Mouse (Mus musculus) cerebellum, postnatal 36 days (tissue): ENCODE results near the gene Gpr149.

Experiments used
- DNase-seq, 2 experiments: peaks; one replicate each; pipeline ENCODE4 v3.0.0; 2021 to 2022; ENCODE audit warnings: mixed read lengths in 2 of 2

Gene Gpr149

DNA sequence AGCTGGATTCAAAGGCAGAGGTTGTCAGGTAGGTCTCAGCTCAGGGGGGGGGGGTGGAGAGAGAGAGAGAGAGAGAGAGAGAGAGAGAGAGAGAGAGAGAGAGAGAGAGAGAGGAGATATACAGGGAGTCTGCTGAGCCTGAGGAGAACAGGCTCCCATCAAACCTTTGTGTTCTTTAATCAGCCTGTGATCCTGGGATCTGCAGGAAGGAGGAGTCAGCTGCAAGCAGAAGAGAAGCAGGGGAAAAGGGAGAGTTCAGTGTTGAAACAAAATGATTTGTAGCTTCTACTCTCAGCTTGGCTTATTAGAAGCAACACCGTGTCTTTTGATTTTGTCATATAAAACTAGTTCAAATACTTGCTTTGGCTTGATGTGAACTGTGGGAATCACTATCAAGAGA, at the start of gene Gpr149:
Gene Gpr149 (minus strand): TSS at position 168 of the 400 bp plus-strand sequence.
- no peak for DNase-seq

DNA sequence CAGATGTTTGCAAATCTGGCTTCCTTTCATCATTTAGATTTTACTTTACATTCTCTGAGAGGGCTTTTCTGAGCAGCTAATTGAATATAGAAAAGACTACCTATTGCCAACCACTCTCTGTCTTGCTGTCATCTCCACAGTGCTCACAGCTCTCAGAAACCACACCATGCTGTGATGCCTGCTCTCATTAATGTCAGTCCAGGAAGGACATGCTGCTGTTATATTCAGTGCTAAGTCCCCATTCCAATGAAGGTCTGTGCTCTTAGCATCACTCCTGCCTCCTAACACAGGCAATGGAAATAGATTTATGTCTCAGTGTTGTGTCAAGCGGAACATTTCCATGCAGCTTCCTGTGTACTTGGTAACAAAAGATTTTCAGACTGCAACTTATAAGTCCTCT, 45.6 kb upstream of the Gpr149 start:
- no peak for DNase-seq

GRCm38 (mm10) chr3:62610861-62611260, 5.9 kb upstream of the Gpr149 start:
- no peak for DNase-seq

DNA sequence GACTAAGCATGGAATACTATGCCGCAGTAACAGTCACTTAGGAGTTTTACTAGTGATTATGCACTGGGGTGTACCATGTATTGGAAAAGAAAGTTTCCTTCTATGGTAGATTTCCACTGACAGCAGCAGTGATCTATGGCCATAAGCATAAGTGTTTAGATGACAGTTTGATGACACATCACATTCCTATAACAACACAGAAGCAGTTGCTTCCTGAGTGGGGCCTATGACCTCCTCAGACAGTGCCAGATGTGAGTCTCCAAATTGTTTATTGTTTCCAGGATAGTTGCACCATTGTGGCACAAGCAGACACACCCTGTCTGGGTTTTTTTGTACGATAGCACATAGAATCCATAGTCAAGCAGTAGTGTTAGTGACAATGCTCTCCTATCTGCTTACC, 991 bp upstream of the Gpr149 start:
- DNase-seq, result no peak

DNA sequence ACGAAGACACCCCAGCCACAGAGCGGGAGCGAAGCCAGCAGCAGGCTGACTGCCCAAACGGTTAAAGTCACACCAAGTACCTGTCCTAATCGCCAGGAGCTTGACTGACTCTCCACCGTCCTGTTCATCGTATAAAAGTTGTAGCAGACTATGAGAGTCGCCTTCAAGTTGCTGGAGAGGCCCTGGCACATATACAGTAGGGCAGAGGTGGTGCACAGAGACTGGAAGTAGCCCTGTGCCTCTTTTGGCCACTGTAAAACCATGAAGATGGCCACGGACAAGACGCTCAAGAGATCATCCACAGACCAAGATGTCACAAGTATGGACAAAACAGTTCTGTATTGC, 921 bp downstream of the Gpr149 start:
- DNase-seq, result no peak

- peak; percentile 6 to 7 for DNase-seq
Measured at GRCm38 (mm10) chr3:62603231-62604046, 1.5 kb downstream of the Gpr149 start.

DNA sequence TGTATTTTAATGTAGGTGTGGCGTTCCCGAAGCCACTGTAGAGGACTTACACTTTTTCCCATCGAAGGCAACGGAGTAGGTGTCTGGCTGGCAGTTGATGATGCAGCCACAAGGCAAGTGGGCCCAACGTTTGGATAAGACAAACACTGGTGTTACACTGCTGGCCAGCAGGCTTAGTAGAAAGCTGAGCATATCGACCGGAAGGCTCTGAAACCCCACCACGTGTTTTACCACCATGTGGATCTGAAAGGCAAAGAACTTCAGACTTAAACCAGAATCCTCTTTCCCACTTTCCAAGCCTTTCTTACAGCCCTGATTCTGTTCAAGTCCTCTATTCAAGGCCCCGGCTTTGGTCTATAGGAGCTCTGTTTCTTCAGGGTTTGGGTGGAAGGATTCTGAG, 2.5 kb downstream of the Gpr149 start:
- no peak for DNase-seq

GRCm38 (mm10) chr3:62594842-62595241, 10.1 kb downstream of the Gpr149 start:
- DNase-seq, result no peak

DNA sequence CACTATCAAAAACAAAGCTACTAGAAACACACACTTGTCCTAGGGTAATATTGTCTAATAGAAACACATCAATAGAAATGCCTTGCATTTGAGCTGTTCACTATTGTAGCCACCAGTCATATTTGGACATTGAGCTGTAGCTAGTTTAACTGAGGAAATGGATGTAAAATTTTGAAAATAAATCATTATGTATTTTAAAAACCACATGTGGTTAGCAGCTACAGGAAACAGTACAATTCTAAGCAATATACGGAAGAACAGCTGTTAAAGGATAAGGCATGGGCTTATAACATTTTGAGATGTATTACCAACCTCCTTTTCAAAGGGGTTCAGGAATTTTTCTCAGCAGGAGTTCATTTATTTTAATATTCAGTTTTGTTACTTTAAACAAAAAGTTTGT, 19.9 kb downstream of the Gpr149 start:
- DNase-seq, result no peak

DNA sequence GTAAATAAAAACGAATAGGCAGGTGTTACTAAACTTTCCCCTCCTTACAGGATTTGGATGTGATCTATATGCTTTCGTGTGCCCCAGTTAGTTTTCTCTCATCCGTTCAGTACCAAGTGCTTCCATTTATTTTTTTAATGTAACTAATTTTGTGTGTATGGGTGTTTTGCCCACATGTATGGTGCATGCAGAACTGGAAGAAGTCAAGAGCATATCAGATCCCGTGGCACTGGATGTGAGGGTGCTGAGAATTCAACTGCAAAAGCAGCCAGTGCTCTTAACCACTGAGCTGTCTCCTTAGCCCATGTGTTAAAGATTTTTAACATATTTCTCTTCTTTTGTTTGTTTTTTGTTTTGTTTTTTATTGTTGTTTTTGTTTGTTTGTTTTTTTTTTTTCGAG, 77.3 kb downstream of the Gpr149 start:
- DNase-seq, result no peak

- DNase-seq, result no peak
Measured at GRCm38 (mm10) chr3:62527160-62527559, 77.8 kb downstream of the Gpr149 start.

GRCm38 (mm10) chr3:62507206-62507647, 97.7 kb downstream of the Gpr149 start:
- DNase-seq, result no peak

DNA sequence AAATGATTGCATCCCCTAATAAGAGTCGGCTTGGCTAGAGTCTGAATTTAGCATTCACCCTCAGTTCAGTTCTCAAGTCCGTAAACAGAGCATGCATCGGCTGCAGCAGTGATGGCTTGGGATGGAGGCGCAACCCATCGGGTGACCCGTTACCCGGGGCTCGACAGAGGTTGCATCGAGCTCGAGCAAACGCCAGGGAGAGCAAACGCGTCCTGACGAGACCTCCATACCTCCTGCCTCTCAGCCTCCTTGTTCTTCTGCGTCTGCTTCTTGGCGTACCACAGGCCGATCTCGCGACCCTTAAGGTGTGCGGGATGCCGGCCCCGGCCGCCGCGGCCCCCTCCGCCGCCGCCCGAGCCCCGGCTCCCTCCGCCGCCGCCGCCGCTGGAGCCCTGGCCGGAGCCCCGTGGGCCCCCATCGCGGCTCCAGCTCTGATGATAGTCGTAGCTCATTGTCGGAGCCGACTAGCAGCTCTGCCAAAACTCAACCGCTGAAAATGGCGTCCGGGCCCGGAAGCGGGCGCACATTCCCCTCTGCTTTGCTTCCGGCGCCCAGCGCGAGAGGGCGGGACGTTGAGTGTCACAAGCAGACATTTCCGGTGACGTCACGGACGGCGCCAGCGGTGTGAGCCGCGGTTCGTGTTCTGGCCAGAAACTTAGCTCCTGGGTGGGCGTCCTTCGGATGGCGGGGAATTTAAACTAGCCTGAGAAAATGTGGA, 98.3 kb downstream of the Gpr149 start, which contains the start of gene Dhx36:
Gene Dhx36 (minus strand): TSS at position 517 of the 718 bp plus-strand sequence.
- DNase-seq, result peak; percentile 96

- DNase-seq, result no peak
Measured at GRCm38 (mm10) chr3:62505166-62505900, 99.6 kb downstream of the Gpr149 start.

DNA sequence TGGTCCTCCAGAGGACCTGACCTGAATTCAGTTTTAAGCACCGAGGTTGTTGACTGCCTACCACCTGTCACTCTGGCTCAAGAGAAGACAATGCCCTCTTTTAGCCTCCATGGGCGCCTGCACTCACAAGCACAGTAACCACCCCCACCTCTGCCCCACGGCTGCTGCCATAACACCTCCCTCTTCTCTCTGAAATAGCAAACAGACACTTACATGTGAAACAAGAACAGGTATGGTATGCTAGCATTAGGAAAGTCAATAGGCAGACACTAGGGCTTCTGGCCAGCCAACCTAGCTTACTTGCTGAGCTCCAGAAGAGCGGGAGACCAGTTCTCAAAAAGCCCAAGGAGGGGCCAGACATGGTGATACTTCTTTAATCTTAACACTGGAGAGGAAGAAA, 105.6 kb downstream of the Gpr149 start:
- no peak for DNase-seq

DNA sequence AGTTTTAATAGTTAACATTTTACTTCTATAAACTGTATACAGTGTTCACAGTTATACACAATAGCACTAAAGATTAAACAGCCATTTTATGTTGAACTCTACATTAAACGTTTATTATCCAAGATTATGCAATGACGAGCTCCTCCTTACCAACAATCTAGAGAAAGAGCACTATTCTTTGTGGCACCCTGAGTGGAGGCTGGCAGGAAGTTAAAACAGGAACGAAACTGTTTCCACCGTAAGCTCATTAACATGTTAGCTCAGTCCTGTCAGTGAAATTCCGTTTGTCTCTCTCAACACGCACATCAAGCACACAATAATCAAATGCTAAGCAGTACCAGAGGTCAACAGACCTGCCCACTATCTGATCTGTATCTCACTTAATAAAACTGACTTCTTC, 112.4 kb downstream of the Gpr149 start:
- DNase-seq, result no peak

- DNase-seq, result no peak
Measured at GRCm38 (mm10) chr3:62484340-62484739, 120.6 kb downstream of the Gpr149 start.
